Mouse (Mus musculus) neural tube, embryonic 14.5 days (tissue): ENCODE results near the gene Gm11937. TPM values are rescaled to one million over a fixed set of nuclear protein-coding genes. Genes with fewer than 3 reads are reported as not detected.

ENCODE experiments used
- ATAC-seq: fragments of 200-750 bp; cut with Nextera tagmentation; 2 replicates; pipeline ENCODE4 v1.8.0; 2017; ENCODE audit warnings: low read depth, mild to moderate bottlenecking, moderate TSS enrichment, moderate library complexity
- H3K27ac ChIP-seq: fragments of 300-500 bp; sonication (generic); 2 replicates; pipeline ENCODE4 v1.5.1; 2014; ENCODE audit warnings: low read depth, mild to moderate bottlenecking, control low read depth, low read length, moderate library complexity, mixed read lengths
- H3K27me3 ChIP-seq: fragments of 300-500 bp; sonication (generic); 2 replicates; pipeline ENCODE4 v1.6.1; 2014; ENCODE audit warnings: low read length; ENCODE audit not compliant: control insufficient read depth, insufficient read depth
- H3K36me3 ChIP-seq: fragments of 300-500 bp; sonication (generic); 2 replicates; pipeline ENCODE4 v1.6.1; 2014; ENCODE audit warnings: low read length, mixed read lengths; ENCODE audit not compliant: control insufficient read depth, insufficient read depth
- H3K4me1 ChIP-seq: fragments of 300-500 bp; sonication (generic); 2 replicates; pipeline ENCODE4 v1.6.1; 2014; ENCODE audit warnings: low read length; ENCODE audit not compliant: control insufficient read depth, insufficient read depth
- H3K4me2 ChIP-seq: fragments of 300-500 bp; sonication (generic); 2 replicates; pipeline ENCODE4 v1.6.1; 2014; ENCODE audit warnings: mild to moderate bottlenecking, low read depth, low read length, control low read depth
- H3K4me3 ChIP-seq: fragments of 300-500 bp; sonication (generic); 2 replicates; pipeline ENCODE4 v1.5.1; 2014; ENCODE audit warnings: low read depth, low read length, control low read depth, mixed read lengths
- H3K9ac ChIP-seq: fragments of 300-500 bp; sonication (generic); replicated peaks from 2 replicates; pipeline ENCODE4 v1.6.1; 2014; ENCODE audit warnings: low read depth, mild to moderate bottlenecking, control low read depth, low read length, mixed read lengths
- H3K9me3 ChIP-seq: fragments of 300-500 bp; sonication (generic); 2 replicates; pipeline ENCODE4 v1.6.1; 2016; ENCODE audit warnings: low read length; ENCODE audit not compliant: control insufficient read depth
- WGBS: fragments of 180-500 bp; shearing (Covaris S2); extraction: QIAGEN DNeasy Blood & Tissue Kit; methylation state at CpG from one replicate; pipeline ENCODE4 v1.1.7; 2014; 5-methylcytosine and 5-hydroxymethylcytosine counted together
- polyA plus RNA-seq: library from polyadenylated mRNA; unstranded; fragments of >200 nt; fragmentation: Nextera tagmentation; extraction: Ambion mirVana; gene quantifications from 2 replicates; pipeline ENCODE4 v1.2.1, GENCODE M21; 2014

Gene Gm11937
- polyA plus RNA-seq, 1 experiment from 2014 or later, result not detected

DNA sequence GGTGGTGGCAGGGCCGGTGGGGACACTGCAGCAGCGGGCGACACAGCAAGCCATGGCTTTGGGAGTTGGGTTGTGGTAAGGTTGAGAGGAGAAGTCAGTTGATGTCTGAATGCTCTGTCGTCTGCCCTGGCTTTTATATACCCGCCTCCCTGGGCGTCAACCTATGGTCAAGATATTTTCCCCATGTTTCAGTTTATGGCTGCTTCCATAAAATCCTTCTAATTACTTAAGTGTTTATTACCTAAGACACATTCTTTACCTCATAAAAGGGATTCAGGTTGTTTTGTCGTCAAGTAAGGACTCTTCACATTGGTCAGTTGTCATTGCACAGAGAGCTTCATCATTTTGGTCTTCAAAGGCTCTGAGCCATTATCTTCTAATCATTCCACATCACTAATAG, 43.5 kb downstream of the Gm11937 start, which contains the start of gene Krtap3-1:
TSS of gene Krtap3-1 (minus strand) at position 101 of the 400 bp plus-strand sequence.
- no peaks in the 10 kb centered on the region for H3K36me3 ChIP-seq
- H3K9ac ChIP-seq, result no peak within 1 kb of the TSS
- no peaks in the 10 kb centered on the region for H3K9me3 ChIP-seq
- H3K4me2 ChIP-seq, result no peak within 1 kb of the TSS
- no peak within 1 kb of the TSS for H3K27ac ChIP-seq
- WGBS, result 57% methylated on average over 7 of the region's 7 CpGs
- no peak for ATAC-seq
- no peaks in the 10 kb centered on the region for H3K27me3 ChIP-seq
- no peaks in the 10 kb centered on the region for H3K4me1 ChIP-seq
- H3K4me3 ChIP-seq, result no peak within 1 kb of the TSS

DNA sequence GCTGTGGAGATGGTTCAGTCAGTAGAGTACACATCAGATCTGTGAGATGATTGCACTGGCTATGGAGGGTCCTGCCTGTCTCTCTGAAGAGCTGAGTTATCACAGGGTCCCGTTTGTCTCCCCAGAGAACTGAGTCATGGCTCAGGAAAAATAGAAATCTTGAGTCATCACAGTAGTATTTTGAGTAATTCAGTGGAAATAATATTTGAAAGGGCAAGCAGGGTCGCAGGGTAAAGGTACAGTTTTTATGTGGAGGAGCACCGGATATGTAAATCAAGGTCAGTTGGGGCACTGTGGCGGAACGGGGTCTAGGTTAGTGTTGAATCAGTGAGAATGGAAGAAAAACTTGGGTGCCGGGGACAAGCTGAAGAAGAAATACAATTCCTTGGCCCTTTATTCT, 47.4 kb downstream of the Gm11937 start:
- Histone ChIP-seq H3K36me3 (no peaks in the 10 kb centered on the region), H3K4me2 (no peak overlapping the region), H3K4me3 (no peak overlapping the region), H3K4me1 (no peaks in the 10 kb centered on the region), H3K9me3 (no peaks in the 10 kb centered on the region), H3K27ac (no peak overlapping the region), H3K27me3 (no peaks in the 10 kb centered on the region), H3K9ac (no peak overlapping the region)
- ATAC-seq, result no peak
- WGBS, result 84% methylated on average over 6 of the region's 6 CpGs

Other genes with a start within 250 kb of the Gm11937 start
- gene Krt28, start 235.3 kb downstream of the Gm11937 start, polyA plus RNA-seq, result 0.24 and 0.32 TPM in 2 replicates
- 33.7 and 39.7 TPM in 2 replicates for gene Krt10, start 220.8 kb downstream of the Gm11937 start, polyA plus RNA-seq
- gene Krt12, start 187.9 kb downstream of the Gm11937 start, polyA plus RNA-seq, result not detected in 2 replicates
- 0.13 TPM in 2 replicates for gene Krt20, start 172.0 kb downstream of the Gm11937 start, polyA plus RNA-seq
- gene Krt23, start 117.1 kb downstream of the Gm11937 start, polyA plus RNA-seq, result 0.22 TPM in 1 of 2 replicates, not detected in the other
- gene Krt39, start 88.9 kb downstream of the Gm11937 start, polyA plus RNA-seq, result not detected in 2 replicates
- gene Krt40, start 67.0 kb downstream of the Gm11937 start, polyA plus RNA-seq, result not detected in 2 replicates
- gene Krtap3-3, start 59.3 kb downstream of the Gm11937 start, polyA plus RNA-seq, result not detected in 2 replicates
- not detected in 2 replicates for gene Krtap3-2, start 53.3 kb downstream of the Gm11937 start, polyA plus RNA-seq
- gene Gm11939, start 50.7 kb downstream of the Gm11937 start, polyA plus RNA-seq, result not detected in 2 replicates
- gene Krtap3-1, start 43.6 kb downstream of the Gm11937 start, polyA plus RNA-seq, result not detected in 2 replicates
- gene Krtap1-5, start 29.2 kb downstream of the Gm11937 start, polyA plus RNA-seq, result not detected in 2 replicates
- gene Krtap1-4, start 26.5 kb downstream of the Gm11937 start, polyA plus RNA-seq, result not detected in 2 replicates
- gene Krtap1-3, start 18.9 kb downstream of the Gm11937 start, polyA plus RNA-seq, result not detected in 2 replicates
- gene Krtap9-3, start 12.1 kb downstream of the Gm11937 start, polyA plus RNA-seq, result not detected in 2 replicates
- gene Gm11938, start 6.9 kb downstream of the Gm11937 start, polyA plus RNA-seq, result not detected in 2 replicates
- not detected in 2 replicates for gene Krtap2-4, start 4.7 kb upstream of the Gm11937 start, polyA plus RNA-seq
- gene Gm11562, start 10.2 kb upstream of the Gm11937 start, polyA plus RNA-seq, result not detected in 2 replicates
- gene Krtap4-1, start 18.0 kb upstream of the Gm11937 start, polyA plus RNA-seq, result not detected in 2 replicates
- not detected in 2 replicates for gene Krtap4-2, start 24.9 kb upstream of the Gm11937 start, polyA plus RNA-seq
- gene Krtap4-7, start 33.9 kb upstream of the Gm11937 start, polyA plus RNA-seq, result not detected in 2 replicates
- gene Gm11555, start 40.0 kb upstream of the Gm11937 start, polyA plus RNA-seq, result not detected in 2 replicates
- gene Gm11563, start 48.8 kb upstream of the Gm11937 start, polyA plus RNA-seq, result not detected in 2 replicates
- gene Krtap4-6, start 55.8 kb upstream of the Gm11937 start, polyA plus RNA-seq, result not detected in 2 replicates
- gene Gm14190, start 80.6 kb upstream of the Gm11937 start, polyA plus RNA-seq, result not detected in 2 replicates
- gene Gm14180, start 124.1 kb upstream of the Gm11937 start, polyA plus RNA-seq, result not detected in 2 replicates
- gene Gm11595, start 162.7 kb upstream of the Gm11937 start, polyA plus RNA-seq, result not detected in 2 replicates
- not detected in 2 replicates for gene Krtap4-8, start 170.5 kb upstream of the Gm11937 start, polyA plus RNA-seq
- gene Krtap4-9, start 175.0 kb upstream of the Gm11937 start, polyA plus RNA-seq, result not detected in 2 replicates
- not detected in 2 replicates for gene Gm11596, start 183.3 kb upstream of the Gm11937 start, polyA plus RNA-seq
- not detected in 2 replicates for gene Gm11569, start 188.7 kb upstream of the Gm11937 start, polyA plus RNA-seq
- gene Gm11554, start 194.3 kb upstream of the Gm11937 start, polyA plus RNA-seq, result not detected in 2 replicates
- not detected in 2 replicates for gene Krtap4-13, start 199.7 kb upstream of the Gm11937 start, polyA plus RNA-seq
- not detected in 2 replicates for gene Gm11564, start 205.5 kb upstream of the Gm11937 start, polyA plus RNA-seq
- gene 2300003K06Rik, start 227.9 kb upstream of the Gm11937 start, polyA plus RNA-seq, result not detected in 2 replicates
- gene Krtap4-16, start 241.4 kb upstream of the Gm11937 start, polyA plus RNA-seq, result not detected in 2 replicates
- not detected in 2 replicates for gene Gm11568, start 247.7 kb upstream of the Gm11937 start, polyA plus RNA-seq